Comparison of ENCODE assay signal across 9 mouse cellular contexts in genomic region chr5:110788684-110789083, GRCm38 (mm10). TPM values are rescaled to one million over a fixed set of nuclear protein-coding genes. Genes with fewer than 3 reads are reported as not detected.
DNase-seq lines count a peak whose midpoint lies in the region; ATAC-seq and TF ChIP-seq lines count a peak whose summit lies in the region.
"Had no signal": no experiment of that assay in that cellular context is flagged by ENCODE, and none has a peak within 500 bp of the region (broad histone marks: within the 10 kb centered on the region; RNA-seq: fewer than 3 reads in every experiment).

No protein-coding gene starts in this region.

- no peak for TF ChIP-seq EP300 in liver, embryonic 14.5 days (IDR thresholded peaks at IDR 0.05; ENCODE audit: low read depth)

- 58% methylated on average over 5 of the region's 5 CpGs for WGBS in embryonic facial prominence, embryonic 15.5 days
- WGBS in hindbrain, embryonic 12.5 days, result 75% methylated on average over 5 of the region's 5 CpGs
- WGBS in liver, embryonic 14.5 days (ENCODE audit: insufficient replicate concordance), result 56% methylated on average over 5 of the region's 5 CpGs
- 68% methylated on average over 5 of the region's 5 CpGs for WGBS in neural tube, embryonic 12.5 days

- no peak overlapping the region for H3K27ac ChIP-seq in embryonic facial prominence, embryonic 15.5 days (replicated peaks)
- H3K27ac ChIP-seq in hindbrain, embryonic 12.5 days, result no peak overlapping the region
- no peak overlapping the region for H3K27ac ChIP-seq in liver, embryonic 14.5 days
- no peak overlapping the region for H3K27ac ChIP-seq in neural tube, embryonic 12.5 days
- H3K27ac ChIP-seq: limb, embryonic 15.5 days had no signal

- H3K4me3 ChIP-seq in G1E (ENCODE audit: low read depth, low read length), result no peak overlapping the region
- no peak overlapping the region for H3K4me3 ChIP-seq in embryonic facial prominence, embryonic 15.5 days (replicated peaks)
- H3K4me3 ChIP-seq in hindbrain, embryonic 12.5 days, result no peak overlapping the region
- H3K4me3 ChIP-seq in liver, embryonic 14.5 days (ENCODE audit: insufficient read depth in 1 of 2, low read depth in 2 of 2, low read length in 2 of 2), result no peak overlapping the region
- no peak overlapping the region for H3K4me3 ChIP-seq in neural tube, embryonic 12.5 days
- H3K4me3 ChIP-seq: limb, embryonic 15.5 days had no signal

- no peaks in the 10 kb centered on the region for H3K27me3 ChIP-seq in G1E (ENCODE audit: insufficient read depth, low read length)
- H3K27me3 ChIP-seq in embryonic facial prominence, embryonic 15.5 days, result no peaks in the 10 kb centered on the region
- H3K27me3 ChIP-seq in hindbrain, embryonic 12.5 days, result no peaks in the 10 kb centered on the region
- no peaks in the 10 kb centered on the region for H3K27me3 ChIP-seq in liver, embryonic 14.5 days (ENCODE audit: control insufficient read depth, insufficient read depth, low read length)
- no peaks in the 10 kb centered on the region for H3K27me3 ChIP-seq in neural tube, embryonic 12.5 days (replicated peaks)
- H3K27me3 ChIP-seq: limb, embryonic 15.5 days had no signal

- no peak overlapping the region for H3K9ac ChIP-seq in embryonic facial prominence, embryonic 15.5 days
- no peak overlapping the region for H3K9ac ChIP-seq in hindbrain, embryonic 12.5 days
- no peak overlapping the region for H3K9ac ChIP-seq in liver, embryonic 14.5 days (replicated peaks)
- no peak overlapping the region for H3K9ac ChIP-seq in neural tube, embryonic 12.5 days
- H3K9ac ChIP-seq: limb, embryonic 15.5 days had no signal

- peak; percentile 59 for DNase-seq in cerebellum, adult 11-12 months
- DNase-seq in cerebellum, adult 9-10 months, result no peak
- DNase-seq in G1E (ENCODE audit: low spot score), result peak; percentile 65
- DNase-seq in liver, embryonic 14.5 days (ENCODE audit: low read depth in 3 of 3, low spot score in 3 of 3), result peak in 1 of 3 experiments; percentile 51
- DNase-seq in frontal cortex, postnatal 25 days (ENCODE audit: low spot score in 2 of 2), result no peak

- peaks cover 95% of the 10 kb centered on the region for H3K36me3 ChIP-seq in G1E (replicated peaks)
- peaks cover 84% of the 10 kb centered on the region for H3K36me3 ChIP-seq in embryonic facial prominence, embryonic 15.5 days
- peaks cover 92% of the 10 kb centered on the region for H3K36me3 ChIP-seq in hindbrain, embryonic 12.5 days
- peaks cover 78% of the 10 kb centered on the region for H3K36me3 ChIP-seq in liver, embryonic 14.5 days (replicated peaks; ENCODE audit: control insufficient read depth, insufficient read depth, low read depth)
- peaks cover 89% of the 10 kb centered on the region for H3K36me3 ChIP-seq in neural tube, embryonic 12.5 days

- TF ChIP-seq CTCF in G1E (IDR thresholded peaks at IDR 0.05; ENCODE audit: low read depth, low read length), result peak; percentile 57
- peak; percentile 90 for TF ChIP-seq CTCF in liver, embryonic 14.5 days (IDR thresholded peaks at IDR 0.05; ENCODE audit: low read depth)

- H3K9me3 ChIP-seq in G1E (replicated peaks), result no peaks in the 10 kb centered on the region
- H3K9me3 ChIP-seq in embryonic facial prominence, embryonic 15.5 days (replicated peaks), result no peaks in the 10 kb centered on the region
- no peaks in the 10 kb centered on the region for H3K9me3 ChIP-seq in hindbrain, embryonic 12.5 days (replicated peaks)
- H3K9me3 ChIP-seq in liver, embryonic 14.5 days (ENCODE audit: control insufficient read depth, low read length), result no peaks in the 10 kb centered on the region
- H3K9me3 ChIP-seq in neural tube, embryonic 12.5 days, result no peaks in the 10 kb centered on the region
- H3K9me3 ChIP-seq: limb, embryonic 15.5 days had no signal

- ATAC-seq in G1E (ENCODE audit: extremely low read depth, insufficient number of reproducible peaks, low FRiP score, poor library complexity, severe bottlenecking), result peak; percentile 32; the same call in 1 of the 2 replicates
- peak; percentile 61 for ATAC-seq in embryonic facial prominence, embryonic 15.5 days (ENCODE audit: insufficient number of reproducible peaks, low FRiP score, low TSS enrichment, low read depth)
- 0 out of 2 replicates have a peak, but pooled peaks have one; percentile 27 for ATAC-seq in hindbrain, embryonic 12.5 days (ENCODE audit: low FRiP score)
- peak; percentile 41 for ATAC-seq in liver, embryonic 14.5 days (ENCODE audit: insufficient read depth)
- ATAC-seq in neural tube, embryonic 12.5 days (ENCODE audit: low FRiP score, low read depth), result 0 out of 2 replicates have a peak, but pooled peaks have one; percentile 8

- peaks cover 62% of the 10 kb centered on the region for H3K4me1 ChIP-seq in G1E (ENCODE audit: insufficient read depth, low read depth, low read length)
- no peaks in the 10 kb centered on the region for H3K4me1 ChIP-seq in embryonic facial prominence, embryonic 15.5 days
- no peaks in the 10 kb centered on the region for H3K4me1 ChIP-seq in hindbrain, embryonic 12.5 days
- H3K4me1 ChIP-seq in liver, embryonic 14.5 days (replicated peaks; ENCODE audit: control insufficient read depth in 2 of 2, insufficient read depth in 2 of 2, low read length in 1 of 2), result no peaks in the 10 kb centered on the region
- no peaks in the 10 kb centered on the region for H3K4me1 ChIP-seq in neural tube, embryonic 12.5 days
- H3K4me1 ChIP-seq: limb, embryonic 15.5 days had no signal

- H3K4me2 ChIP-seq in embryonic facial prominence, embryonic 15.5 days (replicated peaks), result no peak overlapping the region
- H3K4me2 ChIP-seq in hindbrain, embryonic 12.5 days (replicated peaks), result no peak overlapping the region
- no peak overlapping the region for H3K4me2 ChIP-seq in liver, embryonic 14.5 days (ENCODE audit: low read depth)
- no peak overlapping the region for H3K4me2 ChIP-seq in neural tube, embryonic 12.5 days (replicated peaks)
- H3K4me2 ChIP-seq: limb, embryonic 15.5 days had no signal

RNA-seq across cellular contexts. Expression of gene Pus1, which starts 8.2 kb away (rescaled TPM):
- total RNA-seq in G1E (2014; fragmentation: Nextera tagmentation) (17.8 and 19.5 TPM in 2 replicates), G1E (2017) (72.6 and 72.9 TPM in 2 replicates)
- polyA plus RNA-seq in G1E (2012), result 143 and 177 TPM in 2 replicates
- 35.1 and 35.9 TPM in 2 replicates for polyA plus RNA-seq in embryonic facial prominence, embryonic 15.5 days (2015; fragmentation: Nextera tagmentation; extraction: Ambion mirVana)
- 23.4 and 24.1 TPM in 2 replicates for polyA plus RNA-seq in hindbrain, embryonic 12.5 days (2016; fragmentation: Nextera tagmentation; extraction: Ambion mirVana)
- 20.0 and 23.9 TPM in 2 replicates for polyA plus RNA-seq in liver, embryonic 14.5 days (2012; rRNA removed)
- 17.2 and 18.8 TPM in 2 replicates for polyA plus RNA-seq in liver, embryonic 14.5 days (2014; fragmentation: Nextera tagmentation; extraction: Ambion mirVana)
- polyA plus RNA-seq in neural tube, embryonic 12.5 days (2016; fragmentation: Nextera tagmentation; extraction: Ambion mirVana), result 25.0 and 26.5 TPM in 2 replicates

RNA-seq across cellular contexts. Expression of gene Ep400, which starts 18.2 kb away (rescaled TPM):
- 162 and 172 TPM in 2 replicates for total RNA-seq in G1E (2014; fragmentation: Nextera tagmentation)
- total RNA-seq in G1E (2017), result 35.4 and 42.0 TPM in 2 replicates
- 90.5 and 129 TPM in 2 replicates for polyA plus RNA-seq in G1E (2012)
- 46.2 and 51.6 TPM in 2 replicates for polyA plus RNA-seq in embryonic facial prominence, embryonic 15.5 days (2015; fragmentation: Nextera tagmentation; extraction: Ambion mirVana)
- polyA plus RNA-seq in hindbrain, embryonic 12.5 days (2016; fragmentation: Nextera tagmentation; extraction: Ambion mirVana), result 55.4 and 61.4 TPM in 2 replicates
- polyA plus RNA-seq in liver, embryonic 14.5 days (2012; rRNA removed), result 14.7 and 18.2 TPM in 2 replicates
- 15.2 and 15.3 TPM in 2 replicates for polyA plus RNA-seq in liver, embryonic 14.5 days (2014; fragmentation: Nextera tagmentation; extraction: Ambion mirVana)
- 53.1 and 57.2 TPM in 2 replicates for polyA plus RNA-seq in neural tube, embryonic 12.5 days (2016; fragmentation: Nextera tagmentation; extraction: Ambion mirVana)

RNA-seq across cellular contexts. Expression of gene Ulk1, which starts 21.2 kb away (rescaled TPM):
- total RNA-seq in G1E (2014; fragmentation: Nextera tagmentation), result 70.7 and 75.9 TPM in 2 replicates
- 12.9 and 19.0 TPM in 2 replicates for total RNA-seq in G1E (2017)
- polyA plus RNA-seq in G1E (2012), result 233 and 256 TPM in 2 replicates
- 18.6 and 21.4 TPM in 2 replicates for polyA plus RNA-seq in embryonic facial prominence, embryonic 15.5 days (2015; fragmentation: Nextera tagmentation; extraction: Ambion mirVana)
- polyA plus RNA-seq in hindbrain, embryonic 12.5 days (2016; fragmentation: Nextera tagmentation; extraction: Ambion mirVana), result 35.4 and 38.1 TPM in 2 replicates
- polyA plus RNA-seq in liver, embryonic 14.5 days (2012; rRNA removed), result 16.7 and 18.3 TPM in 2 replicates
- polyA plus RNA-seq in liver, embryonic 14.5 days (2014; fragmentation: Nextera tagmentation; extraction: Ambion mirVana), result 13.3 and 14.7 TPM in 2 replicates
- polyA plus RNA-seq in neural tube, embryonic 12.5 days (2016; fragmentation: Nextera tagmentation; extraction: Ambion mirVana), result 36.2 and 37.2 TPM in 2 replicates

RNA-seq across cellular contexts. Expression of gene Hscb, which starts 50.9 kb away (rescaled TPM):
- total RNA-seq in G1E (2014; fragmentation: Nextera tagmentation) (62.1 and 65.3 TPM in 2 replicates), G1E (2017) (86.8 and 94.2 TPM in 2 replicates)
- 51.5 and 56.7 TPM in 2 replicates for polyA plus RNA-seq in G1E (2012)
- 24.6 and 25.2 TPM in 2 replicates for polyA plus RNA-seq in embryonic facial prominence, embryonic 15.5 days (2015; fragmentation: Nextera tagmentation; extraction: Ambion mirVana)
- polyA plus RNA-seq in hindbrain, embryonic 12.5 days (2016; fragmentation: Nextera tagmentation; extraction: Ambion mirVana), result 18.5 and 21.4 TPM in 2 replicates
- 18.0 and 28.8 TPM in 2 replicates for polyA plus RNA-seq in liver, embryonic 14.5 days (2012; rRNA removed)
- polyA plus RNA-seq in liver, embryonic 14.5 days (2014; fragmentation: Nextera tagmentation; extraction: Ambion mirVana), result 50.0 and 55.7 TPM in 2 replicates
- polyA plus RNA-seq in neural tube, embryonic 12.5 days (2016; fragmentation: Nextera tagmentation; extraction: Ambion mirVana), result 17.0 and 20.4 TPM in 2 replicates

RNA-seq across cellular contexts. Expression of gene Chek2, which starts 51.1 kb away (rescaled TPM):
- 53.4 and 70.4 TPM in 2 replicates for total RNA-seq in G1E (2014; fragmentation: Nextera tagmentation)
- total RNA-seq in G1E (2017), result 100 and 102 TPM in 2 replicates
- 1.9 and 2.5 TPM in 2 replicates for polyA plus RNA-seq in G1E (2012)
- polyA plus RNA-seq in embryonic facial prominence, embryonic 15.5 days (2015; fragmentation: Nextera tagmentation; extraction: Ambion mirVana), result 17.1 and 23.5 TPM in 2 replicates
- polyA plus RNA-seq in hindbrain, embryonic 12.5 days (2016; fragmentation: Nextera tagmentation; extraction: Ambion mirVana), result 18.3 and 18.4 TPM in 2 replicates
- polyA plus RNA-seq in liver, embryonic 14.5 days (2012; rRNA removed), result 19.9 and 26.2 TPM in 2 replicates
- 26.7 and 31.2 TPM in 2 replicates for polyA plus RNA-seq in liver, embryonic 14.5 days (2014; fragmentation: Nextera tagmentation; extraction: Ambion mirVana)
- polyA plus RNA-seq in neural tube, embryonic 12.5 days (2016; fragmentation: Nextera tagmentation; extraction: Ambion mirVana), result 18.4 and 20.9 TPM in 2 replicates

Comparison
In these comparisons a context has a peak if more than half of its experiments do, and no peak if none do; other contexts are left out.
1. DNase-seq: peak in cerebellum, adult 11-12 months (single experiment) and G1E (single experiment); none in cerebellum, adult 9-10 months (single experiment) and frontal cortex, postnatal 25 days (0 of 2).
2. ATAC-seq: peak in every context shown above with its lines; median percentile 61 in embryonic facial prominence, embryonic 15.5 days; 41 in liver, embryonic 14.5 days; 32 in G1E; 27 in hindbrain, embryonic 12.5 days; 8 in neural tube, embryonic 12.5 days.